Mouse (Mus musculus) monocyte, adult 2 months (primary cell): ENCODE measurements around the gene Mindy2.

ENCODE experiments used
- DNase-seq, 2 experiments: peaks; one replicate each; pipeline ENCODE4 v3.0.0; 2022; ENCODE audit warnings: low spot score in 2 of 2, low read depth in 1 of 2

The Mindy2 gene

DNA sequence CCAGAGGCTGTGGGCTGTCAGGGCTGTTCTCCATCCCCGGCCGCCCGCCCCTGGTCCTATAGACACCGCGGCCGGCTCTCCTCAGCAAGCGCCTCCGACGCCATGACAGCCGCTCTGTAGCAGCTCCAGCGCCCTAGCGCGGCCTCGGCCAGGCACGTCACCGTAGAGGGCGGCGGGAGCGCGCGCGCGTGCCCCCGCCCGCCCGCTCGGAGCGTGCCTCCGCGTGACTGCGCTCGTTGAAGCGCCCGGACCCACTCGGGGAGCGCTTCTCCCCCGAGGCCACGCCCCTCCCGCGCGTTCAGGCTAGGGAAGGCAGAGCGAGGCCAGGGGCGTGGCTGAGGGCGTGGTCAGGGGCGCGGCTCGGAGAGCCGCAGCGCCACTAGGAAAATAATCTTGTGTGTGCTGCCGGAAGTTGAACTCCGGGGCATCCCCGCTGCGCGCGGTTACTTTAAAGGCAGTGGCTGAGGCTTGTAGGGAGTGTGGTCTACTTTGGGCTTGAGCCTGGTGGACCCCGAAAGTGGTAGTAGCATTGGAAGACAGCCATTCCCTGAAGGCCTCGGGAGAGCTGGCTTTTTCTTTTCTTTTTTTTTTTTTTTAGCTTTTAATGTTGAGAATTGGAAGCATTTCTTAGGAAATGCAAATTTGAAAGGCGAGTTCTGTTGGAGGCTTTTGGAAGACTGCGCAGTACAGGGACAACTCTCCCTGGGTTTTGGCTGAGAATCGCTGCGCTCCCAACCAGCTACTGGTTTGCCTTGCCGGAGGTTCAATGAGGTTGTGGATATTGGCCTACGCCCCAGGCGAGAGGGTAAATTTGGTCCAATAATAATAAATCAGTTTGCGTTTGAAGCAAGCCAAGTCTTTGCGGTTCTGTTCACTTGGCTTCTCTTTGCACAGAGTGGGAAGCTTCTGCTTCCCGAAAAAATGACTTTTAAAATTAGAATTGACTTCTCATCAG, at the start of gene Mindy2:
Gene Mindy2 (minus strand): TSS at position 162 of the 955 bp plus-strand sequence.
- DNase-seq, result peak; percentile 92 to 94

DNA sequence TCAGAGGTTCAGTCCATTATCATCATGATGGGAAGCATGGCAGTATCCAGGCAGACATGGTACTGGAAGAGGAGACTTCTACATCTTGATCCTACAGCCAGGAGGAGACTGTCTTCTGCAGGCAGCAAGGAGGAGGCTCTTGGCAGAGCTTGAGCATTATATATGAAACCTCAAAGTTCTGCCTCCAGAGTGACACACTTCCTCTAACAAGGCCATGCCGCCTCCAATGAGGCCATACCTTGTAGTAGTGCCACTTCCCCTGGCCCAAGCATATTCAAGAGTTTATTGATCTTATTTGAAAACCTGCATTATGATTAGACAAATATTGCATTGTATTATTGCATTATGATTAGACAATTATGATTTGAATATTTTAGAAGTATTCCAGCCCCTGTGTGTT, 49.5 kb upstream of the Mindy2 start:
- DNase-seq, result no peak

DNA sequence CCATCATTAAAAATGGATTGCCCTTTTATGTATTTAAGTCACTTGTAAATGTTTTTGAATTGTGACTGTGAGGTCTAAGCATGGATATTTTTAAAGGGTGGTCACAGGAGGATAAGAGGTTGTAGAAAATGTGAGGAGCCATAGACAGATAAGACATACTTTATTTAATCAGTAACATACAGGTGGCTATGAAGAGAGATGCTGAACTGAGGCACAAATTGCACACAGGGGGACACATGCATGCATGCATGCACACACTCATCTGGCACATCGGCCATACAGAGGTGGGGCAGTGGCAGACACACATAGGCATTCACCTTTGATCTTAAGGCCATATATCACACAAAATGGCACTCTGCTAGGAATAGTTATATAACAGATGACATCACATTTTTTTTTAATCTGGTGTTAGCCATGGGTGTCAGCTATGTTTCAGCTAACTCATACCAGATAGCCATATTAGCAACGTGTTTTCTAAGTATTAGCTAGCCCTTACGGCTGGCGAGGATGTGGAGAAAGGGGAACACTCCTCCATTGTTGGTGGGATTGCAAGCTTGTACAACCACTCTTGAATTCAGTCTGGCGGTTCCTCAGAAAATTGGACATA, 46.7 kb upstream of the Mindy2 start:
- DNase-seq, result no peak

DNA sequence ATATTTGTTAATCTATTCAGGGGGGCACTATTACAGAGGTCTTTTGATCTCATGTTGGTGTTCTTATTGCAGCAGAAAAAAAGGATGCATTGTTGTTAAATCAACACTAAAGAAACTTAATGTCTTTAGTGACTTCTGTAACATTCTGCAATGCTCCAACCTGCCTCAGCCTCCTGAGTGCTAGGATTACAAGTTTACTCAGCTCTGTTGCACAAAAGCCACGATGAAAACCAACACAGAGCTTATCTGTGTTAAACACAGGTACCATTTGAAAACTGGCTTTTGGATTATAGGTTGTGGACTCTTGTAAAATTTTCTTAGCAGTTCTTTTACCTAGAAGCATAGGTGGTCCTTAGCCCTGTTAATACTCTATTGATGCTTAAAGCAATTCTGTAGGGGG, 41.1 kb upstream of the Mindy2 start:
- no peak for DNase-seq

DNA sequence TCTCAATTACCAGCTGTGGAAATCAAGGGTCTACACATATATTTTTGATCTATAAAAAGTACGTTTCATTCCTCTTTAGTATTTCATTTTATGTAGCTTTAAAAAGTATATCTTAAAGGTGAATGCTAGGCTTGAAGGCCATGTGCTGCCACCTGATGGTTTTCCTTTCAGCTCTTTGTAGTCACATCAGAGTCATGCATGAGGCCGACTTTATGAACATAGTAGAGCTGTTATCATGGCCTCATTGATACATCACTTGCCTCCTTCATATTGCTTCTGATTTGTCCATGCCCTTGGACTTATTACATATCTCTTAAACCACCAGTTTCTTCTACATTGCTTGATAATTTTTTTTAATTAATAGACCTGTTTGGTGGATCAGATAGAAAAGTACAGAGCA, 38.7 kb upstream of the Mindy2 start:
- no peak for DNase-seq

DNA sequence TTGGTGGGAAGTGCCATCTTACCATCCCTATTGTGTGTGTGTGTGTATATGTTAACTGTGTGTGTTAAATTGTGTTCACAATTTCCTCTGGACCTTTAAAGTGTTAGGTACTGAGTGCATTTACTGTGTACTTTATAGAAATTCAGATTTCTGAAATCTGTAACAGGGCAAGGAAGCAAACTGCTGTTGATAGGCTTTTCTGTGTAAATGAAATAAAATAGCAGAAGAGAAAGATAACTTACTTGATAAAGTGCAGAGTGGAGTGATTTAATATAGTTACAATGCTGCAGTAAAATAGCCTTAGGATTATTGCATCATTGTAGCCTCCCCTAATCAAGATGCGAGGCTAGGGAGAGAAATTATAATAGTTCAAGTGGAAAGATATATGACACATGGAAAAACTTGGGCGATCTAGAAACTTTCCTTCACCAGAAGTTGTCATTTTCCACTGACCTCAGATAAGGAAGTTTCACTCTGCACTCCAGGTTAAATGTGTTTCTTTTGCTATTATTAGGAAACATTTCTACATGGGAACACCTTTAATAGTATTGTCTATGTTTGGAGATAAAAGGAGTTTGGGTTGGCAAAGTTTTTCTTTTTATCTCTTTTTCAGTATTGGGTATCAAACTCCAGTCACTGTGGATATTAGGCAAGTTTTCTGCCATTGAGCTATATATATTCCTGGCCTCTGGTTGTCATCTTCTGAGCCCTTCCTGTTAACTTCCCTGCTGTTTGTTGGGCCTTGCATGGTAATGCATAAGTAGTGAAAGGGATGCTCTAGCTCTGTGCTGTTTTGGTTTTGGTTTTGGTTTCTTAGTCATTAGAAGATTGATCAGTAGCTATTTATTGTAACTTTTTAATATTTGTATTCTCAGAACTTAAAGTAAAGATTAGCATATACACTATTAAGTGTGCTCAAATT, 35.1 kb upstream of the Mindy2 start:
- no peak for DNase-seq

DNA sequence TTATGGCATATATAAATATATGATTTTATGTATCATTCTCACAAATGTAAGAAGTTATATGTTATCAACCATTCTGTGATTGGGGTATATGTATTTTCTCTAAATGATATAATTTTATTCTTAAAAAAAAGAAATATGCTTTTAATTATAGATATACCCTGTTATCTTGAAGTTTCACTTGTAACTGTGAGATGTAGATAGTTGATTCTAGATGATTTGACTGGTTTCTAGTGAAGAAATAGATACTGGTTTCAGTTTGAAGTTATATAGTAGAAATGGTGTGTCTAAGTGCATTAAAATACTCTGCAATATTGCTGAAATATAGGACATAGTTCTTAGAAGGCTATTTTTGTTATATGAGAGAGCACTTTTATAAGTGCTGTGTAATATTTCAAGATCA, 33.6 kb upstream of the Mindy2 start:
- no peak for DNase-seq

DNA sequence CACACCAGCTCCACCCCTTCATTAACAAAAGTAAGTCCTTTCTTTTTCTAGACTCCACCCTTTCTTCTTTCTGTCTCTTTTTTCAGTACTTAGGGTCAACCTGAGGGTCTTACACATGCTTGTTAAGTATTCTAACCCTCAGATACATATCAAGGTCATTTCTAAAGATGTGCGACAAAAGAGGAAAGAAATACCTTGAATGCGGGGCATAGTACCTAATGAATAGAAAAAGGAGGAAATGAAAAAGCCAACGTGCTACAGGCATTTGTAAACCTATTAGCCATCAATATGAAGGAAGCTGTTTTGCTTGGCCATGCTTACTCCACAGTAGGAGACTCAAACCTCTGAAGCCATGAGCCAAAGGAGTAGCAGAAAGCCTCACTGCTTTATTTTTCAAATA, 33.0 kb upstream of the Mindy2 start:
- DNase-seq, result no peak

DNA sequence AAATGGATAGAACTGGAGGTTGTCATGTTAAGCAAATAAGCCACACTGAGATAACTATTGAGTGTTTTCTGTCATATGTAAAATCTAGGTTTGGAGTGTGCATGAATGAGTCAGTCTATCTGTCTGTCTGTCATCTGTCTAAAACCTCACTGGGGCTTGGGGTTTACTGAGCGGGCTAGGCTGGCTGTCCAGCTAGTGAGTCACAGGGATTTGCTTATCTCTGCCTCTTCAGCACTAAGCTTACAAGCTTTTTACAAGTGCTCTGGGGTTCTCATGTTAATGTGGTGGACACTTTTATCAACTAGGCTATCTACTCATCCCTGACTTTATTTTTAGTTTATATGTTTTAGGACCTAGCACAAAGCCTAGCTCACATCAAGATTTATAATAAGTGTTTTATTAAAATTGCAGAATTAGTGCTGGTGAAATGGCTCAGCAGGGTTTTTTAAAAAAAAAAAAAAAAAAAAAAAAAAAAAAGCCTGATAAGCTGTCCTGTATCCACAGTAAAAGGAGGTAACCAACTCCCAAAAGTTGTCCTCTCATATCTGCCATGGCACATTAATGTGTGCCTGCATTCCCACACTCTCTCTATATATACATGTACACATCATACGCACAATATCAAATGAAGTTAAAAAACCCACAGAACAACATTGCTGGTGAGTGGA, 31.5 kb upstream of the Mindy2 start:
- no peak for DNase-seq

DNA sequence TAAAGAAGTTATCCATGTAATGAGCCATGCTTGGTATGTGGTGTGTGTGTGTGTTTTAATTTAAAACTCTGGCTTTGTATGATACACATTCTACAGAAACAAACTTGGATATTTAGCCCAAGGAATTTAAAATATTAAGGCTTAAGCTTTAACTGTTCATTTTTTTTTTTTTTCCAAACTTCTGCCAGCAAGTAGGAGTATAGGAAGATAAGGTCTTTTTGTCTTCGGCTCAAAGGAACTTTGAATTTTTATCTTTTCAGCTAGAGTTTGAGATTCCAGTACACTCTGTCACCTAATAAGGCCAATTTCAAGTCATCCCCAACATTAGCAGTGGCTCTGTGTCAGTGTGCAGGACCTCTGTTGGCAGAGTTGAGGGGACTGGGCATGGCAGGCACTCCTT, 25.2 kb upstream of the Mindy2 start:
- no peak for DNase-seq

DNA sequence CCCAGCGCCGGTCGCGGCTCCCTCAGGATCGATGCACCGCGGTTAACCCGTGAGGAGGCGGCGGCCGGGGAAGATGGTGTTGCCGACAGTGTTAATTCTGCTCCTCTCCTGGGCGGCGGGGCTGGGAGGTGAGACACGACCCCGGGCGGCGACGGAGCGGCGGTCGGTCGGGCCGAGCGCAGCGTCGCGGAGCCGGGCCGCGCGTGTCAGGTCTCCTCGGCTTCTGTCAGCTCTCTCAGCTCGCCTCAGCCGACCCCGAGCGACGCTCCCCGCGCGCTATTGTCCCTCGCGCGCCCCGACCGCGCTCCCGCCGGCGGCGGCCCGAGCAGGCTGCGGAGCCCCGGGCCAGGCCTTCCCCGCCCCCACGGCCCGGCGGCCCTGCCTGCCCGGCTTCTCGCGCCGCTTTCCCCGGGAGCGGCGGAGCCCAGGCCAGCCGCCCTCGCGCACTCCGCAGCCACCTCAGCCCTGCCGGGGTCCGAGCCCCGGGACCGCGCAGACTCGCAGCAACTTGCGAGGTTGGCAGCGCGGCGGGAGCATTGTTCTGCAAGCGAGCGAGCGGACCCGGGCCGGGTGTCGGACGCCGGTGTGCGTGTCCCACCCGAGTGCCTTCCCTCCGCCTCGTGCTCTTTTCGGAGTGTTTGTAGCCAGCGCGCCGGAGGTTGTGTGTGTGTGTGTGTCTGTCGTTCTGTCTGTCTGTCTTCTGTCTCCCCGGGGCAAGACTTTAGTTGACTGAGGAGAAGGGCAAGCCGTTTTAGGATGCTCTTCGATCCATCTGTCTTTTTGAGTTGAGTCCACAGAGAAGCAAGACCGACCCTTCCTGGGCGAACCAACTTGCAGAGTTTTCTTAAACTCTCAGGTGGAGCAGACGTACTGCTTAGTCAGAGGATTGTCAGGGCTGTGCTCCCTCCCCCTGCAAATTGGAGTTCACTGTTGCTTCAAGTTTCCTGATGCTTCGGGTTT, 22.4 kb upstream of the Mindy2 start:
- no peak for DNase-seq

DNA sequence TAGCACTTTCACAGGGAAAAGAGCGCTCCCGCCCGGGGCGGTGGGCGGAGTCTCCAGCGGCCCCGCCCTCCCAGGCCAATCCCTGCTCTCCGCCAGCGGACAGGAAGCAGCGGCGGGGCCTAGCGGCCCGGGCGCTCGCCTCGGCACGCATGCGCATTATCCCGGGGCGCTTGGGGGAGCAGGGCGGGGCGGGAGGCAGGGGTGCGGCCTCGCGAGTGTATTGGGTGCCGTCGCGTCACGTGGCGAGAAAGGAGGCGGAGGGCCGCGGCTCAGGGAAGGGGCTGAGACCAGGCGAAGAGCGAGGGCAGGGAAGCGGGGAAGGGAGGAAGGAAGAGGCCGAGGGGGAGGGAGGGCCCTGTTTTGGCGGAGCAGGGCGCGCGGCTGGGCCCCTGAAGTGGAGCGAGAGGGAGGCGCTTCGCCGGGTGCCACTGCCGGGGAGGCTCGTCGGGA, 21.7 kb upstream of the Mindy2 start, which contains the start of gene Adam10:
Gene Adam10 (plus strand): TSS at position 316 of the 450 bp plus-strand sequence.
- peak; percentile 96 to 98 for DNase-seq

DNA sequence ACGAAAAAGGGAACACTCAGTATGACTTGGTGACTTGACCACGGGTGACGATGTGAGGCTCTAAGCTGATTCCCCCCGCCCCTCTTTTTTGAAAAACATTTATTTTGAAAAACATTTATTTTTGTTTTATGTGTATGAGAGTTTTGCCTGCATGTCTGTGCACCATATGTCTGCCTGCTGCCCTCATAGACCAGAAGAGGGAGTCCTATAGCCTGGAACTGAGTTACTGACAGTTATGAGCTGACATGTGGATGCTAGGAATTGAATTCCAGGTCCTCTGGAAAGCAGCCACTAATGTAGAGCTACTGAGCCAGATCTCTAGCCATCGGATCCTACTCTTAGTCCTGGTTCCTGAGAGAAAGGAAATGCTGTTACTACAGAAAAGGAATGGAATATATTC, 19.0 kb upstream of the Mindy2 start:
- no peak for DNase-seq

DNA sequence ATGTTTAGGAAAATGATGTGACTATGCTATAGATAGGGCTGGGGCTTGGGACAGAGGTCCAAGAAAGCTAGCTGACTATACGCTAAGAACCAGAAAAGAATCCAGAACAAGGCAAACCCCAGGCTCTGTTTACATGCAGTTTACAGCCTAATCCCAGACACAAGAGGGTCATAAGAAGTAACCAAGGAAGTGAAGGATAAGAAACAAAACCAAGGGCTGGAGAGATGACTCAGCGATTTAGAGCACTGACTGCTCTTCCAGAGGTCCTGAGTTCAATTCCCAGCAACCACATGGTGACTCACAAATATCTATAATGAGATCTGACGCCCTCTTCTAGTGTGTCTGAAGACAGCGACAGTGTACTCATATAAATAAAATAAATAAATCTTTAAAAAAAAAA, 18.1 kb upstream of the Mindy2 start:
- no peak for DNase-seq

DNA sequence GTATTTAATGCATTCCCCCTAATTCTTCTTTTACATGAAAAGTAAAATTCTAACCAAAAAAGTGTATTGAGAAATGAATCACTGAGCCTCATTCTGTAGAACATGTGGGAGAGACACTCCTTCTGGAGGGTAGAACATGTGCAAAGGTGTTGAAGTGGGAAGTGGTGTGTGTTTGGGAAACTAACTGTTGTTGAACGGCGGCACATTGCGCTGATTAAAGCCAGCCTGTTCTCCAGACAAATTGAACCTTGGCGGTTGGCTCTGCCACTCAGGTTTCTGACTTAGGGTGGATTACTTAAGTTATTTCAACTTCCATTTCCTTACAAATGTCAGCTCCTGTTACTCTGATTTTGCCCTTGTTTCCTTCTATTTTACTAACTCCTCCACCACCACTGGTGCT, 16.7 kb upstream of the Mindy2 start:
- DNase-seq, result no peak

DNA sequence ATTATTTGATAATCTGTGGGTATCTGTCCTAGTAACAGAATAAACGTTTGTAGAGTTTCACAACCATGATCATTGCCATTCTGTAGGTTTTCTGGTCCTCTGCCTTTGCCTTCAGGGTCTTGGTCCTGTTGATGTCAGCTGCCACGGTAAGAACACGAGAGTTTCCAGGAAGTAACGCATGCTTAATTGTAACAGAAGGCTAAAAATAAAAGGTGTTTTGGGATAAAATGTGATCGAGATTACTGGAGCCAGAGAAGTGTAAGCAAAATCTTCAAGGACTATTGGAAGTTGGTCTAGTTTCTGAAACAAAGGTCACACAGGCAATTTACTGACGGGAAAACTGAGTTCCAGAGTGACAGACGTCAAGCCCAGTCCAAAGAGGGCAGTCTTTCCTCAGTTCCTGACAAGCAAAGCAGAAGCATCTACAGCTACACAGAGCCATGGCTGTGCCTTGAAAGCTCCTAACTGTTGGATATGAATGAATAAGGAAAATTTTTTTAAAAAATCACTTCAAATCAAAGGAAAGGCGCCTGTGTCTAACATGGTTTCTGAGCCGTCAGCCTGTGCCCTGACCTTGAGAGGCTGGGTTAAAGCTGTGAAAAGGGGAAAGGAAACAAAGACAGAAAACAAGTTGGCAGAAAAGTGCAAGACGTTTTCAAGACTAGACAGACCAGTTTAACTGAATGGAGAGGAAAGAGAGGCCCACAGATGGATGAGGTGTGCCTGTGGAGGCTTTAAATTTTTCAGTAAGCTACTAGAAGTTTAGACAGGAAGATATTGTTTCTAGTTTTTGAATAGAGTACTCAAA, 15.0 kb upstream of the Mindy2 start:
- no peak for DNase-seq

DNA sequence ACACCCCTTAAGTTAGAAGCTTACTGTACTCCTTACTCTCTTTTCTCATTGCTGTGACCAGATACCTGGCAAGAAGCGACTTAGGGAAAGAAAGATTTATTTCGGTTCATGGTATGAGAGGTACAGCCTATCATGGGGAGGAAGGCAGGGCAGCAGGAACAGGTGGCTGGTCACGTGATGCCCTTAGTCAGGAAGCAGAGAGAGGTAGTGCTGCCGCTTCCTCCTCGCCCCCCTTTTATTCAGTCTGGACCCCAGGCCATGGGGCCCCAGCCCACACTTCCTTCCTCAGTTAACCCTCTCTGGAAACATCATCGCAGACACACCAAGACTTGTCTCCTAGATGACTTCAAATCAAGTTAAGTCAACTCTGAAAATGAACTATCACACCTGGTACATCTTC, 14.3 kb upstream of the Mindy2 start:
- DNase-seq, result no peak

DNA sequence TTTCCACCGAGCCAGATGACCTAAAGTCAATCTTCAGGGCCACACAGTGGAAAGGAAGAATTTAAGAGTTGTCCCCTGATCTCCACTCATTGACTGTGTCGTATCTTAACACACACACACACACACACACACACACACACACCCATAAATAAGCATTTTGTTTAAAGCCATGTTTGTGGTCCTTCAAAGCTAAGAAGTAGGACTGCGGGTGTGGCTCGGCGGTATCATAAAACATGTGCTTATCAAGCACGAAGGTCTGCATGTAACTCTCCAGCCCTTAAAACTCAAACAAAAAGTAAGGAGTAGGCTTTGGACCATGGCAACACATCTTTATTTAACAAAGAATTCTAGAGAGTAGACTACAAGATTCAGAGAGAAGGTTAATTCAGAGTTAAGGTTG, 13.4 kb upstream of the Mindy2 start:
- DNase-seq, result no peak

DNA sequence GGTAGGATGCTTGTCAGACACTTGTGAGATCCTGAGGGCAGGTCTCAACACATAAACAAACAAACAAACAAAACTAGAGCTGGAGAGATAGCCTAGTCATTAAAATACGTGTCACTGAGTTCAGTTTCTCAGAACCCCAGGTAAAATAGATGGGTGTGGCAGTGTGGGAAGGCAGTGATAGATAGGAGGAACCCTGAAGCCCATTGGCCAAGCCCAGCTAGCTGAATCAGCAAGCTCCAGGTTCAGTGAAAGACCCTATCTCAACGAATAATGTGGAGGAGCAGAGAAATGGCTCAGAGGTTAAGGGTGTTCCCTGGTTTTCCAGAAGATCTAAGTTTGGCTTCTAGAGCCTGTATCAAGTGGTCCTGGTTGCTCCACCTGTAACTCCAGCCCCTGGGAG, 12.2 kb upstream of the Mindy2 start:
- no peak for DNase-seq
